Mouse (Mus musculus) cerebellum, postnatal 14 days (tissue): Measurements from ENCODE around the gene Olfr774.
"Not testable (repeated sequence)": the region's sequence is repeated elsewhere in the genome, so short reads cannot be mapped to it uniquely, and the experiment has no call there.

Experiments
- DNase-seq, 2 experiments: peaks; one replicate each; pipeline ENCODE4 v3.0.0; 2021; ENCODE audit warnings: mixed read lengths in 2 of 2

Gene Olfr774

GRCm38 (mm10) chr10:129235904-129236303 is at the start of gene Olfr774:
TSS of gene Olfr774 (plus strand) at chr10:129236204.
- no peak for DNase-seq

- not testable (repeated sequence) for DNase-seq
Observed at GRCm38 (mm10) chr10:129187319-129187718, 48.7 kb upstream of the Olfr774 start, which contains the start of gene Olfr773. TSS of gene Olfr773 (minus strand) at chr10:129187419.

GRCm38 (mm10) chr10:129230737-129231136 is 5.3 kb upstream of the Olfr774 start:
- DNase-seq: no peak

GRCm38 (mm10) chr10:129248112-129248511 is 12.1 kb downstream of the Olfr774 start, which contains the start of gene Olfr775:
TSS of gene Olfr775 (plus strand) at chr10:129248412.
- no peak for DNase-seq

GRCm38 (mm10) chr10:129258827-129259226 is 22.8 kb downstream of the Olfr774 start, which contains the start of gene Olfr776:
TSS of gene Olfr776 (plus strand) at chr10:129259127.
- no peak for DNase-seq

- DNase-seq: no peak
Observed at GRCm38 (mm10) chr10:129271081-129271535, 35.1 kb downstream of the Olfr774 start, which contains the start of gene Olfr777. TSS of gene Olfr777 (minus strand) at chr10:129271485.
